Mouse (Mus musculus) myocyte (in vitro differentiated cells): Measurements from ENCODE around the gene Kremen1.

Experiments
- CEBPB ChIP-seq: IDR thresholded peaks from 2 replicates; pipeline ENCODE4 v1.6.1; 2011; ENCODE audit warnings: mild to moderate bottlenecking, moderate library complexity; ENCODE audit not compliant: poor library complexity, insufficient read depth, severe bottlenecking
- MYOD1 ChIP-seq, 3 experiments: IDR thresholded peaks; one replicate each; pipeline ENCODE4 v1.6.1; 2011; ENCODE audit warnings: control low read depth in 2 of 3, low read depth in 2 of 3, mild to moderate bottlenecking in 2 of 3, moderate library complexity in 1 of 3; ENCODE audit not compliant: insufficient read length in 2 of 3, control insufficient read depth in 1 of 3
- POLR2AphosphoS2 ChIP-seq: IDR thresholded peaks from one replicate; pipeline ENCODE4 v1.6.1; 2011; ENCODE audit warnings: low read depth, control low read depth; ENCODE audit not compliant: insufficient read length
- REST ChIP-seq: IDR thresholded peaks from one replicate; pipeline ENCODE4 v1.6.1; 2011; ENCODE audit warnings: mild to moderate bottlenecking, control low read depth, moderate library complexity; ENCODE audit not compliant: insufficient read depth, insufficient read length

DNA sequence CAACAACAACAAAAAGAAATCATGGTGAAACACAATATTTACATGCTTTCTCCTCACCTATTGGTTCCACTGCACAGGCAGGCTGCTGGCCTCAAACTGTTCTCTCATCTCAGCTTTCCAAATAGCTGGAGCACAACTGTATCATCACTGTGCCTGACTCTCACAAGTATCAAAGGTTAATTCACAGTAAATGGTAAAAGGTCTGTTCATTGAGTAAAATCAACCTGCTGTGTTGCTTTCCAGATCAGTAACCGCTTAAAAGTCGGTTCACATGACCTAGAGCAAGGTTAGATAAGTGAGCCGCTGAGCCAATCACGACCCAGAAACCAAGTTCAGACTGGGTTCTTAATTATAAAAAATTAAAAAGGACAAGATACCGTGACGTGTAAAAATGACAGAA lies 3.3 kb downstream of the Kremen1 start:
- TF ChIP-seq REST, result no peak
- TF ChIP-seq MYOD1 (IDR thresholded peaks at IDR 0.05; ENCODE audit: control insufficient read depth in 1 of 3, insufficient read length in 2 of 3, low read depth in 2 of 3), result no peak
- TF ChIP-seq POLR2AphosphoS2, result no peak
- no peak for TF ChIP-seq CEBPB
